Mouse (Mus musculus) C2C12 (cell line): ENCODE results near the gene Foxp1. TPM values are rescaled to one million over a fixed set of nuclear protein-coding genes. Genes with fewer than 3 reads are reported as not detected.

Source experiments
- H3K27me3 ChIP-seq: one replicate; pipeline ENCODE4 v1.6.1; 2011; ENCODE audit not compliant: control insufficient read depth, insufficient read depth, insufficient read length
- H3K36me3 ChIP-seq: one replicate; pipeline ENCODE4 v1.6.1; 2011; ENCODE audit not compliant: control insufficient read depth, insufficient read depth
- H3K4me3 ChIP-seq: one replicate; pipeline ENCODE4 v1.5.1; 2011; ENCODE audit warnings: mild to moderate bottlenecking, control low read depth; ENCODE audit not compliant: poor library complexity, insufficient read depth, severe bottlenecking
- H3K79me2 ChIP-seq: one replicate; pipeline ENCODE4 v1.6.1; 2011; ENCODE audit not compliant: control insufficient read depth, insufficient read depth
- H3K79me3 ChIP-seq: one replicate; pipeline ENCODE4 v1.6.1; 2011; ENCODE audit warnings: low read depth, control low read depth
- H3ac ChIP-seq: one replicate; pipeline ENCODE3; 2011; ENCODE audit warnings: low read depth; ENCODE audit not compliant: control insufficient read depth, insufficient read length
- CEBPB ChIP-seq: IDR thresholded peaks from one replicate; pipeline ENCODE4 v1.6.1; 2011; ENCODE audit warnings: low read depth, mild to moderate bottlenecking, control low read depth, moderate library complexity
- CTCF ChIP-seq: IDR thresholded peaks from one replicate; pipeline ENCODE4 v1.5.1; 2011; ENCODE audit not compliant: control insufficient read depth, insufficient read depth, insufficient read length
- FOSL1 ChIP-seq: IDR thresholded peaks from one replicate; pipeline ENCODE4 v1.8.0; 2011; ENCODE audit warnings: mild to moderate bottlenecking, low read length; ENCODE audit not compliant: poor library complexity, insufficient read depth, severe bottlenecking
- MAX ChIP-seq: IDR thresholded peaks from one replicate; pipeline ENCODE4 v1.6.1; 2011; ENCODE audit warnings: mild to moderate bottlenecking, control low read depth
- MYOD1 ChIP-seq: IDR thresholded peaks from one replicate; pipeline ENCODE4 v1.6.1; 2011; ENCODE audit warnings: low read depth; ENCODE audit not compliant: control insufficient read depth, insufficient read length
- MYOG ChIP-seq: IDR thresholded peaks from one replicate; pipeline ENCODE4 v1.6.1; 2011; ENCODE audit not compliant: control insufficient read depth, insufficient read length; ENCODE audit errors: extremely low read depth
- USF1 ChIP-seq: IDR thresholded peaks from one replicate; pipeline ENCODE4 v1.6.1; 2011; ENCODE audit warnings: low read depth, mild to moderate bottlenecking, control low read depth, moderate library complexity
- polyA plus RNA-seq: library from polyadenylated mRNA; unstranded; fragments of >200 nt; fragmentation: generic; extraction: Trizol; gene quantifications from one replicate; pipeline ENCODE4 v1.2.1, GENCODE M21; 2012; ENCODE audit warnings: missing spikeins

Foxp1 gene
- polyA plus RNA-seq, 1 experiment = 25.9 TPM

DNA sequence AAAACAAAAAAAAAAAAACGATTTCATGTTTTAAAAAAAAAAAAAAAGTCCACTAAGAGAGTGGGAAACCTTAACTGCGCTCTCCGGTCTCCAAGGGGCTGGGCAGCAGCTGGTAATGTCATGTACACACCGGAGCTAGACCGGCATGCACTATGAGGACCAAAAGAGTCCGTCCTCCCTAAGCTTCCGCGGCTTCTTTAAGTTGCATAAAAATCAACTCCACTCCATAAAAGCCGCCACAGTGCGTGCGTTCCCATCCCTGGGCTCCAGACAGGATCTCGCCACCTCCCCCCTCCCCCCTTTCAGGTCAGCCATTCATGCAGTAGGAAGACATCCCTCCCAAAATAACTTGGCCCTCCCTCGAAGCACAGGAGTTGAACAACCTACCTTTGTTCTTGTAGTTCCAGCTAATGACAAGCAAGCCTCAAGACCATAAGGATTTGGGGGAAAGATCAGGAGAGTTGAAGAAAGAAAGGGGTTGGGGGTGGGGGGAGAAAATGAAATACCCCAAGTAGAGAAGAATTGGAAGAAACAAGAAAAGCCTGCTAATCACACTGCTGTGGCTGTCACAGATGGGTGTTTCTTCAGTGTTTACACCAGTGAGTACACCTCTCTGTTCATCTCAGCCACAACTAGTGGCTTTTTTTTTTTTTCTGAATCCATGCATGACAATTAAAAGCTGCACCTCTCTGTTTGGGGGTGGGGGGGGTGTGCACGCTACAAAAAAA, 318.3 kb downstream of the Foxp1 start:
- Histone ChIP-seq H3K79me3 (no peaks in the 10 kb centered on the region), H3K4me3 (no peak overlapping the region)
- TF ChIP-seq CTCF (no peak), CEBPB (no peak), MYOG (no peak), MYOD1 (no peak), USF1 (no peak), MAX (no peak), FOSL1 (no peak)

DNA sequence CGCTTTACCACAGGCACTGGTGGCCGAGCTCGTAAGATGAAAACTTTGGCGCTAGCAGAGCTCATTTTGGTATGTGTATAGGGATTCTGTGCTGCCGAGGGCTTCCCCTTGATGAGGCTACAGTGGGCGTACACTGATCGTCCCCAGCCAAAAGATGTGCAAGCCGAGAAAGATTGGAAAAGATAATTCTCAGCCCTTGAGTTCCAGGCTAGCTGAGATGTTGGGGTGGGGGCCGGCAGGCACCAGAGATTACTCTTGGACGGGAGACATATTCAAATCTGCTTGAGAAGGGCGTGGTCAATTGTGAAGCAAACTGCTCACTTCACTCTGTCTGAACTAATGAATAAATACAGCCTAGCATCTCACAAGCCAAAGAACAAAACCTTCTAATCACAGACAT, 319.3 kb downstream of the Foxp1 start:
- Histone ChIP-seq H3K36me3 (no peaks in the 10 kb centered on the region), H3K79me2 (no peaks in the 10 kb centered on the region), H3K27me3 (no peaks in the 10 kb centered on the region), H3ac (no peak overlapping the region), H3K4me3 (no peak overlapping the region), H3K79me3 (no peaks in the 10 kb centered on the region)
- TF ChIP-seq CTCF (no peak), MAX (no peak), CEBPB (no peak), MYOG (no peak), USF1 (no peak), MYOD1 (no peak), FOSL1 (no peak)

More for the DNA sequence above, 318.3 kb downstream of the Foxp1 start:
- no peak overlapping the region for H3ac ChIP-seq
- no peaks in the 10 kb centered on the region for H3K36me3 ChIP-seq
- H3K79me2 ChIP-seq = no peaks in the 10 kb centered on the region
- H3K27me3 ChIP-seq = no peaks in the 10 kb centered on the region

DNA sequence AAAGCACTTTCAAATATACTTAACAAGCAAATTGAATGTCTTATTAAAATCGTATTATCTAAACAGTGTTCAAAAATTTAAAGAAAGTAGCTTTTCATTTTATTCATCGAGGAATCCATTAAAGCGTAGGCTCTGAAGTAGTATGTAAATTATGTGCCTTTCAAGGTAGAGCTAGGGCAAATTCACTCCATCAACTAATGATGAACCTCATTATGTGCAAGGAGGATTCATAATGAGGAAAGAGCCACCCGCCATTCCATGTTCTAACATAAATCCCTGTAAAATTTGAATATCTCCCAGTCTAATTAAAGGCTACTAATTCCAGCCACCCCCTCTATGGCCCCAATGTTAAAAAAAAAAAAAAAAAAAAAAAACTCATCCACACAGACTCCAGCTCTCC, 319.7 kb downstream of the Foxp1 start:
- Histone ChIP-seq H3ac (no peak overlapping the region), H3K27me3 (no peaks in the 10 kb centered on the region), H3K79me3 (no peaks in the 10 kb centered on the region), H3K4me3 (no peak overlapping the region), H3K36me3 (no peaks in the 10 kb centered on the region), H3K79me2 (no peaks in the 10 kb centered on the region)
- no peak for TF ChIP-seq CTCF
- TF ChIP-seq CEBPB = no peak
- TF ChIP-seq FOSL1 = no peak
- no peak for TF ChIP-seq MYOG
- no peak for TF ChIP-seq MAX
- no peak for TF ChIP-seq MYOD1
- TF ChIP-seq USF1 = no peak

DNA sequence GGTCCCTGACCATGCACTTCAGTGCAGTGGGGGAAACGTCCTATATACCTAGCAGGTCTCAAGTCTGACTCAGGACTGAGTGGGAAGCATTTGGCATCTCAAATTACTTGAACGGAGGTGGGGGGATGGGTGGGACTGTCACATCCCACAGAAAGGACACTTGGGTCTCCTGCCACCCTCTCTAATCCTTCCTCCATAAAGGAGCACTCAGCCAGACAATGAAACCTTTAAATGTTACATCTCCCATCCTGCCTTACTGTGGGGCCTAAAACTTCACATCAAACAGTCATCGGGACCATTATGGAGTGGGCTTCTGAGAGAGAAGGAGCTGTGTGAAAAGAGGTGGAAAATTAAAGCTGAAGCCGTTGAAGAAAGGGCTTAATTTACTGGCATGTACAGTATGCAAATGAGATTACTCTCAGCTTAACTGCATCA, 321.2 kb downstream of the Foxp1 start:
- Histone ChIP-seq H3K36me3 (no peaks in the 10 kb centered on the region), H3K4me3 (no peak overlapping the region), H3K27me3 (no peaks in the 10 kb centered on the region), H3K79me3 (no peaks in the 10 kb centered on the region), H3K79me2 (no peaks in the 10 kb centered on the region), H3ac (no peak overlapping the region)
- no peak for TF ChIP-seq MAX
- TF ChIP-seq MYOD1 = no peak
- no peak for TF ChIP-seq MYOG

DNA sequence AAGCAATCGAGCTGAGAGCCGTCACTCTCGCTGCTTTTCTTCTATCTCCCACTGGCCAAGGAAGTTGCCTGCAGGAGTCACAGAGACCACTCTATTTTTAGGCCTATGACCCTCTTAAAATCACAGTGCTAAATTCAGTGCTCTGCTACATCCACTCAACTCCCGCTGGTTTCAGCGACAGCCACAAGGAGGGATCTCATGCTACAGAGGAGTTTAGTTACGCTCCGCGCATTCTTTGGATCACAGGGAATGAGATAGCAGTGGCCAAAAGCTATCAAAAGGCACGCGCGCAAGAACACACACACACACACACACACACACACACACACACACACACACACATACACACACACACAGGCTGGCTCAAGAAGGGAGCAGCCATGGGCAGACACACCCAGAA, 321.9 kb downstream of the Foxp1 start:
- H3K27me3 ChIP-seq = no peaks in the 10 kb centered on the region
- no peak overlapping the region for H3K4me3 ChIP-seq
- H3K79me2 ChIP-seq = no peaks in the 10 kb centered on the region
- no peak overlapping the region for H3ac ChIP-seq
- H3K79me3 ChIP-seq = no peaks in the 10 kb centered on the region
- no peaks in the 10 kb centered on the region for H3K36me3 ChIP-seq
- no peak for TF ChIP-seq MYOD1

DNA sequence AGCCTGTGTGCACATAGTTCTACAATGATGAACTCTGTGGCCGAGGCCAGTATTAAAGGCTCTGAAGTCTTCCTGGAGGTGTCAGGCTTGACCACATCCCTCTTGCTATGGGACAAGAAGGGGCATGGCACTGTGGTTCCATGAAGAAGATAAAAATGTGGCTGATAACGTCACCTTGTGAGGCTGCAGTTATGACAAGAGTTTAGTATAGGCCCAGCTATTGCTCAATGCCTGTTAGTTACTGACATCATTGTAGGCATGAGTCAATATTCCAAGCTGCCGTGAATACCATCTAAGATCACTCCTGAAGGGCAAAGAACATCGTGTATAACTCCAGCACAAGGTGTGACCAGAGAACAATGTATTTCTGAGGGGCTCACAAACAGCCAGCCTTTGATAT, 323.2 kb downstream of the Foxp1 start:
- Histone ChIP-seq H3K79me3 (no peaks in the 10 kb centered on the region), H3K27me3 (no peaks in the 10 kb centered on the region), H3K4me3 (no peak overlapping the region), H3K36me3 (no peaks in the 10 kb centered on the region), H3K79me2 (no peaks in the 10 kb centered on the region), H3ac (no peak overlapping the region)
- TF ChIP-seq FOSL1 (no peak), CEBPB (peak; percentile 84), MYOG (no peak)
